Mouse (Mus musculus): ENCODE results near the gene Twf1. TPM values are rescaled to one million over a fixed set of nuclear protein-coding genes. Genes with fewer than 3 reads are reported as not detected.
A peak's percentile ranks its signal among the peaks of the same experiment; 100 is the strongest.

Gene Twf1
- polyA plus RNA-seq, 1 experiment, result 10.1 TPM

GRCm38 (mm10) chr15:94543409-94544051 is 46.2 kb downstream of the Twf1 start, which contains the start of the genes Pus7l and Irak4:
TSS of gene Pus7l (minus strand) at chr15:94543547.
TSS of gene Irak4 (plus strand) at chr15:94543643.
- Histone ChIP-seq H3K4me1 (ENCODE audit: control insufficient read depth, insufficient read depth, insufficient read length) (no peaks in the 10 kb centered on the region), H3K27me3 (ENCODE audit: control insufficient read depth, insufficient read depth, low read length) (no peaks in the 10 kb centered on the region), H3K27ac (ENCODE audit: insufficient read depth, low read length) (peak within 1 kb of the TSS; percentile 94), H3K36me3 (ENCODE audit: control insufficient read depth, insufficient read depth, low read length) (0 out of 2 replicates have a peak, but pooled peaks cover 3% of the 10 kb centered on the region), H3K4me3 (ENCODE audit: extremely low read depth, insufficient read depth, insufficient read length) (peak within 1 kb of the TSS; percentile 98)
- WGBS, result under 1% methylated on average over 45 of the region's 45 CpGs
- DNase-seq (ENCODE audit: low read depth in 1 of 2, low spot score in 2 of 2), result peak; percentile 90 to 92
- TF ChIP-seq CTCF (IDR thresholded peaks at IDR 0.05; ENCODE audit: extremely low read depth, insufficient read depth, insufficient read length, insufficient replicate concordance), result no peak; the same call in 1 of the 2 replicates
- peak; percentile 61 for TF ChIP-seq POLR2A (IDR thresholded peaks at IDR 0.05; ENCODE audit: low read depth, low read length)

DNA sequence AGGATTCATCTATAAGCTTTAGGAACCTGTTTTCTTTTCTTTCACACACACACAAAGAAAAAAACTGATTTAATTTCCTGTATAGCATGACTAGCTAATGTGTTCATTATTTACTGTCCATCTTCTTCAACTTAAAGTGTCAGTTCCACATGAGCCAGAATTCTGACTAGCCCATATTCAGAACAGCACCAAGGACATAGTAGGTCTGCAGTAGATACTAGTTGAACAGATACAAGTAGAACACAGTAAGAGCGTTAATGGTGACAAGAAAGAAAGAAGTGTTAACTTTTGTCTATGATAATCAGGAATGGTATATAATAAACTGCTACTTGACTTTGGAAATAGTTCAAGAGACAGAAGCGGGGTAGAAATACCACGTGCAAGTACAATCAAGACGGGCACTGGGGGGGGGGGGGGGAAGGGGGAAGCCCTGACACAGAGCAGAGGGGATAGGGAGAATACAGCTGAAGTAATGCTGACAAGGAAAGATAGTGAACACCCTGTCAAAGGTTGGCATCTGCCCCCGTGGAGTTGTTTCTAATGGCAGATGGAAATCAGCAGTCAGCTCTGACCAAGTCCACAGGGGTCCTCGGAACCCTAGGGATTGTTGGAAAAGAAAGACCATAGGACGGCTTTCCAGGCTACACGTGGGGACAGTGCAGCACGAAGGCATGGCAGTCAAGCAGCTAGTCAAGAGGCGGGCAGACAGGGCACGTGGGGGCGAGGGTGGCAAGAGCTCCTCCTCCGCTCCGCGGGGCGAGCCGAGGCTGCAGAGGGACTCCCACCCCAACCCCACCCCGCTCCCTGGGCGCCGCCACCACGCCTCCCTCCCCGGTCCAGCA is 46.9 kb downstream of the Twf1 start:
- peak overlapping the region; percentile 33; the same call in 1 of the 2 replicates for H3K27ac ChIP-seq (ENCODE audit: insufficient read depth, low read length)
- WGBS, result 3% methylated on average over 21 of the region's 22 CpGs
- H3K27me3 ChIP-seq (ENCODE audit: control insufficient read depth, insufficient read depth, low read length), result no peaks in the 10 kb centered on the region
- peak overlapping the region; percentile 98 for H3K4me3 ChIP-seq (ENCODE audit: extremely low read depth, insufficient read depth, insufficient read length)
- DNase-seq (ENCODE audit: low read depth in 1 of 2, low spot score in 2 of 2), result no peak
- no peaks in the 10 kb centered on the region for H3K36me3 ChIP-seq (ENCODE audit: control insufficient read depth, insufficient read depth, low read length)
- no peaks in the 10 kb centered on the region for H3K4me1 ChIP-seq (ENCODE audit: control insufficient read depth, insufficient read depth, insufficient read length)
- no peak for TF ChIP-seq CTCF (IDR thresholded peaks at IDR 0.05; ENCODE audit: extremely low read depth, insufficient read depth, insufficient read length, insufficient replicate concordance)
- TF ChIP-seq POLR2A (IDR thresholded peaks at IDR 0.05; ENCODE audit: low read depth, low read length), result no peak

GRCm38 (mm10) chr15:94539296-94539695 is 50.4 kb downstream of the Twf1 start:
- Histone ChIP-seq H3K4me3 (ENCODE audit: extremely low read depth, insufficient read depth, insufficient read length) (no peak overlapping the region), H3K36me3 (ENCODE audit: control insufficient read depth, insufficient read depth, low read length) (no peaks in the 10 kb centered on the region; the same call in 1 of the 2 replicates), H3K27me3 (ENCODE audit: control insufficient read depth, insufficient read depth, low read length) (no peaks in the 10 kb centered on the region; the same call in 1 of the 2 replicates), H3K27ac (ENCODE audit: insufficient read depth, low read length) (no peak overlapping the region), H3K4me1 (ENCODE audit: control insufficient read depth, insufficient read depth, insufficient read length) (no peaks in the 10 kb centered on the region)
- 76% methylated on average over 3 of the region's 3 CpGs for WGBS
- TF ChIP-seq POLR2A (IDR thresholded peaks at IDR 0.05; ENCODE audit: low read depth, low read length) (no peak), CTCF (IDR thresholded peaks at IDR 0.05; ENCODE audit: extremely low read depth, insufficient read depth, insufficient read length, insufficient replicate concordance) (no peak)
- no peak for DNase-seq (ENCODE audit: low read depth in 1 of 2, low spot score in 2 of 2)

DNA sequence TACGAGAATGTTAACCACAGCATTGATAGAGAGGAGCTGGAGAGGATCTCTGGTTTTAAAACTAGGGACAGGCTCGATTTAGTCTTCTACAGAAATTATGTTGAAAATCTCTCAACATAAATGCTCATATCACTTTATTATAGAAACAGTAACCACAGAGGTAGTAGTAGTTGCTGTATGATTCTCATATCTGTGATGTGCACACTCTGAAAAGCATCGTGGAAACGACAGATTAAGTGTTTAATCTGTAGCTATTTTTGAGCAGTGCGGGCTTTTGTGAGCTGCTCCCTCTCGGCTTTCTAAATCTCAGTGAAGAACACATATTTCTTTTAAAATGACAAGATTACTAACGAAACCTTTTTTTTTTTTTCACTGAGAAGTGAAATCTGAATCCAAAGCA is 54.2 kb downstream of the Twf1 start:
- TF ChIP-seq POLR2A (IDR thresholded peaks at IDR 0.05; ENCODE audit: low read depth, low read length) (no peak), CTCF (IDR thresholded peaks at IDR 0.05; ENCODE audit: extremely low read depth, insufficient read depth, insufficient read length, insufficient replicate concordance) (no peak)
- 87% methylated on average over 7 of the region's 7 CpGs for WGBS
- no peak for DNase-seq (ENCODE audit: low read depth in 1 of 2, low spot score in 2 of 2)

DNA sequence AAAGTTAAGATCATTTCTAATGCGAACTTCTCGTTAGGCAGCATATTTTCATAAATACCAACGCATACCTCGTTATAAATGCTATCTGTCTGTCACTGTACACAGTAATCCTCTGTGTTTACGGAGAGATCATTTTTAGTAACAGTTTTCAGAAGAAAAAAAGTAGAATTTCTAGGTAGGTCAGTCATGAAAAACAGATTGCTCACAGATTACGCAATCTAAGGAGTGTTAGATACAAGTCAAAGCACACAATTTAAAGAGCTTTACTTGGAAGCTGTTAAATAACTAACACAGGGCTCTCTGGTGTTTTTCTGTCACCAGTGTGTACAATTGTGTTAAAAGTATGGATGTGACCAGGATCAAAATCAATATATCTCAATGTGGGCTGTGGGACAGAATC is 56.7 kb downstream of the Twf1 start:
- H3K27me3 ChIP-seq (ENCODE audit: control insufficient read depth, insufficient read depth, low read length), result no peaks in the 10 kb centered on the region; the same call in 1 of the 2 replicates
- 91% methylated on average over 6 of the region's 6 CpGs for WGBS
- peaks cover 12% of the 10 kb centered on the region for H3K36me3 ChIP-seq (ENCODE audit: control insufficient read depth, insufficient read depth, low read length)
- H3K4me1 ChIP-seq (ENCODE audit: control insufficient read depth, insufficient read depth, insufficient read length), result no peaks in the 10 kb centered on the region
- DNase-seq (ENCODE audit: low read depth in 1 of 2, low spot score in 2 of 2), result no peak
- H3K4me3 ChIP-seq (ENCODE audit: extremely low read depth, insufficient read depth, insufficient read length), result no peak overlapping the region
- TF ChIP-seq CTCF (IDR thresholded peaks at IDR 0.05; ENCODE audit: extremely low read depth, insufficient read depth, insufficient read length, insufficient replicate concordance) (no peak), POLR2A (IDR thresholded peaks at IDR 0.05; ENCODE audit: low read depth, low read length) (no peak)
- no peak overlapping the region for H3K27ac ChIP-seq (ENCODE audit: insufficient read depth, low read length)

More for the DNA sequence above, 54.2 kb downstream of the Twf1 start:
- no peak overlapping the region for H3K27ac ChIP-seq (ENCODE audit: insufficient read depth, low read length)
- peaks cover 8% of the 10 kb centered on the region for H3K36me3 ChIP-seq (ENCODE audit: control insufficient read depth, insufficient read depth, low read length)
- no peak overlapping the region for H3K4me3 ChIP-seq (ENCODE audit: extremely low read depth, insufficient read depth, insufficient read length)
- no peaks in the 10 kb centered on the region; the same call in 1 of the 2 replicates for H3K27me3 ChIP-seq (ENCODE audit: control insufficient read depth, insufficient read depth, low read length)
- H3K4me1 ChIP-seq (ENCODE audit: control insufficient read depth, insufficient read depth, insufficient read length), result no peaks in the 10 kb centered on the region

DNA sequence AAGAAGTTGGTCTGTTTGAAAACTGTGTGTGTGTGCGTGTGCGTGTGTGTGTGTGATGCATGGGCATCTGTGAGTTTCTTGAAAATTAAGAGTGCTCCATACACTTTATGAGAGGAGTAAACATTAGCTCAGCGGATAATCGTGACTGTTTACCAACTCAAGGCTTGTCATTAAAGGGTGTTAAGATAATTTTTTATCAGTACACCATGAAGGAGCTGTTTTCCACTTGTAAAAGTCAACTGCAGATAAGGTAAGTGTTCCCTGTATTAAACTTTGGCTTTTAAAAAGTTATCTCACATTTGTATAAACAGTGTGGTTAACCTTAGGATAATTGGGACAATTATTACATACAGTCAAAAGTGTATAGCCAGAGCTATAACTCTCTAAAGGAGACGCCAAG is 57.4 kb downstream of the Twf1 start:
- peaks cover 14% of the 10 kb centered on the region for H3K36me3 ChIP-seq (ENCODE audit: control insufficient read depth, insufficient read depth, low read length)
- H3K27ac ChIP-seq (ENCODE audit: insufficient read depth, low read length), result no peak overlapping the region
- no peaks in the 10 kb centered on the region; the same call in 1 of the 2 replicates for H3K27me3 ChIP-seq (ENCODE audit: control insufficient read depth, insufficient read depth, low read length)
- TF ChIP-seq CTCF (IDR thresholded peaks at IDR 0.05; ENCODE audit: extremely low read depth, insufficient read depth, insufficient read length, insufficient replicate concordance), result no peak
- TF ChIP-seq POLR2A (IDR thresholded peaks at IDR 0.05; ENCODE audit: low read depth, low read length), result no peak
- whole genome bisulfite sequencing, result 83% methylated on average over 5 of the region's 5 CpGs
- DNase-seq (ENCODE audit: low read depth in 1 of 2, low spot score in 2 of 2), result no peak
- H3K4me1 ChIP-seq (ENCODE audit: control insufficient read depth, insufficient read depth, insufficient read length), result no peaks in the 10 kb centered on the region
- no peak overlapping the region for H3K4me3 ChIP-seq (ENCODE audit: extremely low read depth, insufficient read depth, insufficient read length)
